Mouse (Mus musculus) ES-E14 (cell line): ENCODE measurements around the gene Sys1. TPM values are rescaled to one million over a fixed set of nuclear protein-coding genes. Genes with fewer than 3 reads are reported as not detected.

Source experiments
- DNase-seq: peaks from one replicate; pipeline ENCODE4 v3.0.0-alpha.2; 2013; ENCODE audit warnings: low read depth, low spot score
- H3K27ac ChIP-seq: 2 replicates; pipeline ENCODE4 v1.5.1; 2012; ENCODE audit warnings: low read depth, mild to moderate bottlenecking, low read length, moderate library complexity, mixed read lengths; ENCODE audit not compliant: poor library complexity, insufficient read depth, severe bottlenecking
- H3K36me3 ChIP-seq: 2 replicates; pipeline ENCODE4 v1.6.1; 2012; ENCODE audit warnings: mild to moderate bottlenecking, low read length, moderate library complexity, mixed read lengths; ENCODE audit not compliant: control insufficient read depth, poor library complexity, insufficient read depth, severe bottlenecking
- H3K4me1 ChIP-seq, 2 experiments: fragments of 150-350 bp in 1 of 2; sonication (generic) in 1 of 2; 2 replicates each; pipeline ENCODE4 v1.6.1; 2012; ENCODE audit warnings: low read length in 2 of 2, mild to moderate bottlenecking in 1 of 2, mixed read lengths in 1 of 2; ENCODE audit not compliant: control insufficient read depth in 2 of 2, insufficient read depth in 2 of 2, poor library complexity in 1 of 2
- H3K4me3 ChIP-seq, 2 experiments: fragments of 150-350 bp in 1 of 2; sonication (generic) in 1 of 2; 2 replicates each; pipeline ENCODE4 v1.5.1; 2012; ENCODE audit warnings: low read length in 2 of 2, low read depth in 1 of 2, mild to moderate bottlenecking in 1 of 2, mixed read lengths in 1 of 2; ENCODE audit not compliant: insufficient read depth in 1 of 2, poor library complexity in 1 of 2, severe bottlenecking in 1 of 2
- H3K9ac ChIP-seq: 2 replicates; pipeline ENCODE4 v1.6.1; 2012; ENCODE audit warnings: low read depth, mild to moderate bottlenecking, low read length, mixed read lengths; ENCODE audit not compliant: poor library complexity, insufficient read depth, severe bottlenecking
- H3K9me3 ChIP-seq: fragments of 150-350 bp; sonication (generic); 2 replicates; pipeline ENCODE4 v1.6.1; 2012; ENCODE audit warnings: low read depth, mild to moderate bottlenecking, low read length; ENCODE audit not compliant: control insufficient read depth, insufficient read depth
- CHD2 ChIP-seq: IDR thresholded peaks from 2 replicates; pipeline ENCODE4 v1.6.1; 2014; ENCODE audit warnings: mild to moderate bottlenecking, low read depth, low read length, inconsistent platforms
- HCFC1 ChIP-seq: IDR thresholded peaks from 2 replicates; pipeline ENCODE4 v1.6.1; 2012; ENCODE audit warnings: low read length, inconsistent platforms, borderline replicate concordance; ENCODE audit not compliant: insufficient read depth
- MAFK ChIP-seq: IDR thresholded peaks from 2 replicates; pipeline ENCODE4 v1.6.1; 2014; ENCODE audit warnings: mild to moderate bottlenecking, low read depth, low read length, inconsistent platforms; ENCODE audit not compliant: insufficient read depth
- ZC3H11A ChIP-seq: IDR thresholded peaks from 2 replicates; pipeline ENCODE4 v1.6.1; 2012; ENCODE audit warnings: low read depth, mild to moderate bottlenecking, inconsistent platforms, low read length, borderline replicate concordance
- ZNF384 ChIP-seq: IDR thresholded peaks from 2 replicates; pipeline ENCODE4 v1.6.1; 2012; ENCODE audit warnings: low read depth, low read length, inconsistent platforms
- in situ Hi-C, 2 experiments: fragments of 600-800 bp; cut with MboI; formaldehyde crosslinking; loops; one replicate each; pipeline ENCODE4 v1.15.1; 2025; ENCODE audit warnings: low sequenced_read_pairs in 2 of 2, inconsistent platforms in 1 of 2; ENCODE audit not compliant: unreplicated experiment in 2 of 2
- total RNA-seq: library from RNA; depleted of rRNA; stranded (reverse); fragments of 300-350 nt; gene quantifications from 2 replicates; pipeline ENCODE4 v1.2.3, GENCODE M21; 2012

Gene Sys1
- total RNA-seq, 1 experiment = 47.6 TPM

- TF ChIP-seq HCFC1 (no peak), CHD2 (no peak), ZNF384 (no peak), MAFK (no peak), ZC3H11A (no peak)
- in situ Hi-C loops = no loop called here
- Histone ChIP-seq H3K27ac (no peak overlapping the region), H3K9ac (no peak overlapping the region), H3K9me3 (no peaks in the 10 kb centered on the region), H3K36me3 (peaks cover 2% of the 10 kb centered on the region; the same call in 1 of the 2 replicates), H3K4me1 (peaks cover 0 to 8% of the 10 kb centered on the region in 2 experiments; a peak in 1 of 4 replicates), H3K4me3 (no peak overlapping the region)
- DNase-seq = no peak
These were observed 31.0 kb downstream of the Sys1 start for GRCm38 (mm10) chr2:164487812-164488211.

DNA sequence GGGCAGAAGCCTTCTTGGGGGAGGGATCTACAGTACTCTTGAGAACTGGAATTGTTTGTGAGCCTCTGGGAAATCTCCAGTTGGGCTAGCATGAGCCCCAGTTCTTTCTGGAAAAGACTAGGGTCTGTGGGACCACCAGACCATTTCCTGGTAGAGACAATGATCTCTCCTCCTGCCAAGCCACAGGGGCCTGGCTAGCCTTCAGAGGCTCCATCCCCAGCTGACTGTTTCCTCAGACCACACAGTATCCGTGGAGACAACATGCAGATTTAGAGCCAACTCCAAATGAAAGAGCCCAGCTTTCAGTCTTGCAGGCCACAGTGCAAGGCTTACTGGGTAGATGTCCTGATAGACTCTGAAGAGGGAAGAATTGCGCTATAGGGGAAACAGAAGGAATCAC is 37.4 kb downstream of the Sys1 start:
- TF ChIP-seq CHD2 (no peak), ZNF384 (no peak), MAFK (no peak), ZC3H11A (no peak), HCFC1 (no peak)
- in situ Hi-C loops = no loop called here

GRCm38 (mm10) chr2:164496331-164496730 is 39.6 kb downstream of the Sys1 start:
- no peak overlapping the region for H3K9ac ChIP-seq
- DNase-seq = no peak
- in situ Hi-C loops = no loop called here
- H3K36me3 ChIP-seq = peaks cover 15% of the 10 kb centered on the region
- H3K4me1 ChIP-seq = peaks cover 0 to 2% of the 10 kb centered on the region in 2 experiments; a peak in 1 of 4 replicates
- no peak overlapping the region for H3K27ac ChIP-seq
- no peak for TF ChIP-seq ZNF384
- H3K9me3 ChIP-seq = no peaks in the 10 kb centered on the region
- no peak overlapping the region for H3K4me3 ChIP-seq

More for the DNA sequence above, 37.4 kb downstream of the Sys1 start:
- no peaks in the 10 kb centered on the region for H3K9me3 ChIP-seq
- no peak overlapping the region for H3K4me3 ChIP-seq
- H3K9ac ChIP-seq = no peak overlapping the region
- H3K36me3 ChIP-seq = peaks cover 2% of the 10 kb centered on the region; the same call in 1 of the 2 replicates
- H3K27ac ChIP-seq = no peak overlapping the region
- peaks cover 0 to 2% of the 10 kb centered on the region in 2 experiments; a peak in 1 of 4 replicates for H3K4me1 ChIP-seq
- DNase-seq = no peak

DNA sequence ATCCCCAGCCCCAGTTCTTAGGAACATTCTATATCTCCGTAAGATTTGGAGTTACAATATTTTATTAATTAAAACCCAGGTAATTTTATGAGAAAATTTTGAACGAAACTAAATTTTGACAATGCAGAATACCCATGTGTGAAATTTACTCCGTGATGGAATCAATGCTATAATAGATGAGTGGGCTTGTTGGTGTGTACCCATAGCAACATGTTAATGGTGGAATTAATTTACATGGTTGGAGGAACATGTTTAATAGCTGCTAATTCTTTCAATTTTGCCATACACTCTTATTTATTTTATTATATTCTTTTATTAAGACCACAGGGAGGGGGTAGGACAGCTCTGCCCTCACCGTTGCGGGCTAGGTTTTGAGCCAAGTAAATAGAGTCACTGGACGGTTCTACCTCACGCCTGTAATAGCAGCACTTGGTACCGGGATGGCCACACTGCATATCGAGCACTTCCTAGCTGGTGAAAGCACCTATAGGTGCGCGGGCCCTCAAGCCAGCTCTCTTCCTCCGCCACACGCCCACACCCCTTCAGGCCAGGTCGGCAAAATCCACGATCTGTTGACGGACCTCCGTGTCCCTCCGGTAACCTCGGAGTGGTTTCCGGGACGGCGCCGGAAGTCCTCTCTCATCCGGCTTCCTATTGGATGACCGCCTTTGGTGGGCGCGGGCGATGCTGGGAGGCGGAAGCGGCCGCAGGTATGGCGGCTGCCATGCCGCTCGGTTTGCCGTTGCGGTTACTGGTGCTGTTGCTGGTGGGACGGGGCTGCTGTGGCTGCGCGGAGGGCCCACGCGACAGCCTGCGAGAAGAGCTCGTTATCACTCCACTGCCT is 40.3 kb downstream of the Sys1 start, which contains the start of gene Pigt:
Gene Pigt, plus strand, starts transcription at position 674 of the 844 bp plus-strand sequence.
- Histone ChIP-seq H3K4me1 (peaks cover 0 to 2% of the 10 kb centered on the region in 2 experiments; a peak in 1 of 4 replicates), H3K27ac (no peak within 1 kb of the TSS; the same call in 1 of the 2 replicates), H3K36me3 (peaks cover 17% of the 10 kb centered on the region), H3K9ac (peak within 1 kb of the TSS; percentile 92), H3K4me3 (peak within 1 kb of the TSS; percentile 84 to 98), H3K9me3 (no peaks in the 10 kb centered on the region)
- DNase-seq = peak; percentile 57
- no peak for TF ChIP-seq ZNF384
- no peak for TF ChIP-seq HCFC1
- TF ChIP-seq MAFK = no peak
- no peak for TF ChIP-seq ZC3H11A
- no peak for TF ChIP-seq CHD2
- in situ Hi-C loops = no loop called here

DNA sequence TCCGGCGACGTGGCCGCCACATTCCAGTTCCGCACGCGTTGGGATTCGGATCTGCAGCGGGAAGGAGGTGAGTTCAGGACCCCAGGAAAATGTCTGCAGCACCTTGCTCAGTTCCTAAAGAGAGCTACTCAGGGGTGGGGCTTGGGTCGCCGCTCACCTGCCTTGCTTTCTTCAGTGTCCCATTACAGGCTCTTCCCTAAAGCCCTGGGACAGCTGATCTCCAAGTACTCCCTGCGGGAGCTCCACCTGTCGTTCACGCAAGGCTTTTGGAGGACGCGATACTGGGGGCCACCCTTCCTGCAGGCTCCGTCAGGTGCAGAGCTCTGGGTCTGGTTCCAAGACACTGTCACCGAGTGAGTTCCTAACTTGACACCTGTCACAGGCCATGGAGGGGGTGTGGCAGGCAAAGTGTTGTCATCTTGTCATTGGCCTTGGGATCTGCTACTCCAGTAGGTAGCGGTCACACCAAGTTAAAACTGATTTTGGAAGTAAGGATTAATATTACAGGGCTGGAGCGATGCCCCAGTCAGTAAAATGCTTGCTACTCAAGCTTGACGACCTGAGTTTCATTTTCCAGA is 41.0 kb downstream of the Sys1 start:
- peaks cover 0 to 2% of the 10 kb centered on the region in 2 experiments; a peak in 1 of 4 replicates for H3K4me1 ChIP-seq
- H3K9ac ChIP-seq = peak overlapping the region; percentile 92
- no peak for DNase-seq
- in situ Hi-C loops = no loop called here
- TF ChIP-seq ZNF384 = no peak
- TF ChIP-seq ZC3H11A = no peak
- TF ChIP-seq CHD2 = no peak
- TF ChIP-seq MAFK = no peak
- no peak for TF ChIP-seq HCFC1
- no peaks in the 10 kb centered on the region for H3K9me3 ChIP-seq
- peak overlapping the region; percentile 84 to 98 for H3K4me3 ChIP-seq
- H3K27ac ChIP-seq = no peak overlapping the region
- peaks cover 23% of the 10 kb centered on the region for H3K36me3 ChIP-seq
